Mouse (Mus musculus) forelimb bud, embryonic 11.5 days (tissue): ENCODE results near the gene Sspo.

ENCODE experiments used
- DNase-seq: peaks from one replicate; pipeline ENCODE4 v3.0.0-alpha.2; 2012; ENCODE audit warnings: low read depth, low spot score

Gene Sspo

GRCm38 (mm10) chr6:48539860-48540259, 91.8 kb downstream of the Sspo start:
- DNase-seq: no peak

- no peak for DNase-seq
Measured at GRCm38 (mm10) chr6:48540721-48541120, 92.7 kb downstream of the Sspo start.

- DNase-seq: peak; percentile 92
Measured at GRCm38 (mm10) chr6:48541560-48542450, 93.8 kb downstream of the Sspo start.

- DNase-seq: no peak
Measured at GRCm38 (mm10) chr6:48542631-48543030, 94.6 kb downstream of the Sspo start.

GRCm38 (mm10) chr6:48545251-48545650, 97.2 kb downstream of the Sspo start:
- no peak for DNase-seq

GRCm38 (mm10) chr6:48546271-48546670, 98.2 kb downstream of the Sspo start:
- DNase-seq: no peak

GRCm38 (mm10) chr6:48546858-48547257, 98.8 kb downstream of the Sspo start:
- DNase-seq: no peak

- no peak for DNase-seq
Measured at GRCm38 (mm10) chr6:48548314-48548713, 100.3 kb downstream of the Sspo start.
